Mouse (Mus musculus) heart, embryonic 11.5 days (tissue): ENCODE measurements around the gene Gemin7. TPM values are rescaled to one million over a fixed set of nuclear protein-coding genes. Genes with fewer than 3 reads are reported as not detected.
"Not testable (repeated sequence)": the region's sequence is repeated elsewhere in the genome, so short reads cannot be mapped to it uniquely, and the experiment has no call there.

Experiments used
- ATAC-seq: fragments of 200-750 bp; cut with Nextera tagmentation; replicated peaks from 2 replicates; pipeline ENCODE4 v1.8.0; 2017; ENCODE audit warnings: moderate library complexity; ENCODE audit not compliant: insufficient number of reproducible peaks, low FRiP score, low TSS enrichment
- H3K27ac ChIP-seq: fragments of 300-500 bp; sonication (generic); 2 replicates; pipeline ENCODE4 v1.5.1; 2014; ENCODE audit warnings: mild to moderate bottlenecking, low read depth, low read length
- H3K27me3 ChIP-seq: fragments of 300-500 bp; sonication (generic); 2 replicates; pipeline ENCODE4 v1.6.1; 2014; ENCODE audit warnings: mild to moderate bottlenecking, low read length, mixed read lengths; ENCODE audit not compliant: control insufficient read depth, insufficient read depth
- H3K36me3 ChIP-seq: fragments of 300-500 bp; sonication (generic); 2 replicates; pipeline ENCODE4 v1.6.1; 2014; ENCODE audit warnings: mild to moderate bottlenecking, low read length, moderate library complexity, mixed read lengths; ENCODE audit not compliant: control insufficient read depth, insufficient read depth
- H3K4me1 ChIP-seq: fragments of 300-500 bp; sonication (generic); 2 replicates; pipeline ENCODE4 v1.6.1; 2014; ENCODE audit warnings: low read length; ENCODE audit not compliant: control insufficient read depth, insufficient read depth
- H3K4me2 ChIP-seq: fragments of 300-500 bp; sonication (generic); 2 replicates; pipeline ENCODE4 v1.6.1; 2014; ENCODE audit warnings: mild to moderate bottlenecking, moderate library complexity
- H3K4me3 ChIP-seq: fragments of 300-500 bp; sonication (generic); 2 replicates; pipeline ENCODE4 v1.5.1; 2014; ENCODE audit warnings: low read depth, low read length
- H3K9ac ChIP-seq: fragments of 300-500 bp; sonication (generic); 2 replicates; pipeline ENCODE4 v1.6.1; 2014; ENCODE audit warnings: mild to moderate bottlenecking, low read depth, low read length, moderate library complexity
- H3K9me3 ChIP-seq: fragments of 300-500 bp; sonication (generic); replicated peaks from 2 replicates; pipeline ENCODE4 v1.6.1; 2016; ENCODE audit warnings: low read length; ENCODE audit not compliant: control insufficient read depth
- WGBS: fragments of 180-500 bp; shearing (Covaris S2); extraction: QIAGEN DNeasy Blood & Tissue Kit; methylation state at CpG from one replicate; pipeline ENCODE4 v1.1.7; 2014; ENCODE audit not compliant: insufficient replicate concordance; 5-methylcytosine and 5-hydroxymethylcytosine counted together
- polyA plus RNA-seq: library from polyadenylated mRNA; unstranded; fragments of >200 nt; fragmentation: Nextera tagmentation; extraction: Ambion mirVana; gene quantifications from 2 replicates; pipeline ENCODE4 v1.2.1, GENCODE M21; 2014

The Gemin7 gene
- polyA plus RNA-seq, 1 experiment from 2014 or later: 141 TPM

DNA sequence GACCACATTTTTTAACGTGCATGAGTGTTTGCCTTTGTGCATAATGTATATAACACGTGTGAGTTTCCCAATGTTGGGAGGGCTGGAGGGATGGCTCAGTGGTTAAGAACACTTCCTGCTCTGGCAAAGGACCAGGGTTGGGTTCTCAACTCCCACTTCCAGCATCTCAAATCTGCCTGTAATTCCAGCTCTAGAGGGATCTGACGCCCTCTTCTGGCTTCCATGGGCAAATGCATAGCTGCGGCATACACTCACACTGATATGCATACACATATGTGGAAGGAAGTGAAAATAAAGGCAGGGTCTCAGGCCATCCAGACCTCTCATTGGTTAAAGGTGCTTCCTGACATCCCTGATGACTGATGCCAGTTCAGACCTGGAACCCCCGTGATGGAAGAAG lies 29.9 kb upstream of the Gemin7 start:
- Histone ChIP-seq H3K36me3 (0 out of 2 replicates have a peak, but pooled peaks cover 2% of the 10 kb centered on the region), H3K9ac (no peak overlapping the region), H3K4me2 (no peak overlapping the region), H3K27ac (no peak overlapping the region), H3K27me3 (no peaks in the 10 kb centered on the region), H3K4me1 (peaks cover 10% of the 10 kb centered on the region), H3K9me3 (no peaks in the 10 kb centered on the region), H3K4me3 (no peak overlapping the region)
- ATAC-seq: no peak
- 68% methylated on average over 5 of the region's 5 CpGs for WGBS

DNA sequence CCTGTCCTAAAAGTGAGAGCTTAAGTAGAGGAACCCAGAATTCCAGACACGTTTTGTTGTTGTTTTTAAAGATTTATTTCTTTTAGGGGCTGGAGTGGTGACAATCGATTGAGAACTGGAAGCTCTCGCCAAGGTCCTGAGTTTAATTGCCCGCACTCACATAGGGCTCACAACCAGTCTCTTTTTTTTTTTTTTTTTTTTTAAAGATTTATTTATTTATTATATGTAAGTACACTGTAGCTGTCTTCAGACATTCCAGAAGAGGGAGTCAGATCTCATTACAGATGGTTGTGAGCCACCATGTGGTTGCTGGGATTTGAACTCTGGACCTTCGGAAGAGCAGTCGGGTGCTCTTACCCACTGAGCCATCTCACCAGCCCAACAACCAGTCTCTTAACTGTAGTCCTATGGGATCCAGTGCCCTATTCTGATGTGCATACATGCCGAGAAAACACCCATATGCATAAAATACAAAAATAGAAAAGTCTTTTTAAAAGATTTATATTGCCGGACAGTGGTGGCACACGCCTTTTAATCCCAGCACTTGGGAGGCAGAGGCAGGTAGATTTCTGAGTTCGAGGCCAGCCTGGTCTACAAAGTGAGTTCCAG lies 27.3 kb upstream of the Gemin7 start:
- H3K9ac ChIP-seq: peak overlapping the region; percentile 96
- ATAC-seq, H3K27ac ChIP-seq: not testable (repeated sequence)

DNA sequence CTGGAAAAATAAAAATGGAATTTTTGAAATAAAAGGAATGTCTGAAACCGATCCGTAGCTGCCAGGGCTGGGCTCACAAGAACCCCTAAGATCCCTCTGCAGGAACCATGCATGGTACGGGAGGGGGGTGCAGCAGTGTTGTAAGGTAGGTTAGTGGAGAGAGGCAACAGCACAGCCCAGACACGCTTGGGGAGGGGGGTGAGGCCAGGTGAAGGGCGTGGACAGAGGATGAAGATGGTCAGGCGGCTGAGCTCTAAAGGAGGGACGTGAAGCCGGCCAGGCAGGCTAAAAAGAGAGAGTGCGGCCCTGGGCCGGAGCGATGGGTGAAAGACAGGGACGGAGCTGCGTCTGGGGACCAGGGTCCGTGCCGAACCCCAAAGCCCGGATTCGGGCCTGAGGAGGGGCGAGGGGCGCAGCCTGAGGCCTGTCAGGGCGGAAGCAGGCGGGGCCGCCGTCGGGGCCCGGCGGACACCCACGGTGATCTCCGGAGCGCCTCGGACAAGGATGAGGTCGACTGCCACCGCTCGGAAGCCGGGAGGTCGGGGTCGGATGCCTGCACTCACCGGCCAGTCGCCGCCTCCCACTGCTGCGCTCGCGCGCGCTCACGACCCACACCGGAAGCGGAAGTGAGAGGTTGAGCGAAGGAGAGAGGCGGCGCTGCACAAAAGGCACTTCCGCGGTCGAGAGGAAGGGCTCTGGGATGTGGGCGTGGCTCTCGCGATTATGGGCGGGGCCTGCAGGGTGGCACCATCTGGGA lies 26.6 kb upstream of the Gemin7 start, which contains the start of gene Clasrp:
Gene Clasrp (minus strand): TSS at position 638 of the 757 bp plus-strand sequence.
- Histone ChIP-seq H3K9ac (peak within 1 kb of the TSS; percentile 96), H3K9me3 (no peaks in the 10 kb centered on the region), H3K4me1 (peaks cover 12% of the 10 kb centered on the region), H3K27me3 (no peaks in the 10 kb centered on the region), H3K27ac (peak within 1 kb of the TSS; percentile 78), H3K4me3 (peak within 1 kb of the TSS; percentile 97), H3K36me3 (peaks cover 5% of the 10 kb centered on the region; the same call in 1 of the 2 replicates), H3K4me2 (peak within 1 kb of the TSS; percentile 70)
- peak; percentile 85 for ATAC-seq
- WGBS: 1% methylated on average over 57 of the region's 57 CpGs

More for the DNA sequence above, 27.3 kb upstream of the Gemin7 start:
- Histone ChIP-seq H3K4me1 (peaks cover 12% of the 10 kb centered on the region), H3K4me3 (peak overlapping the region; percentile 97), H3K4me2 (peak overlapping the region; percentile 70)
- H3K27me3 ChIP-seq, H3K9me3 ChIP-seq, H3K36me3 ChIP-seq: not testable (repeated sequence)
- 54% methylated on average over 10 of the region's 10 CpGs for WGBS

DNA sequence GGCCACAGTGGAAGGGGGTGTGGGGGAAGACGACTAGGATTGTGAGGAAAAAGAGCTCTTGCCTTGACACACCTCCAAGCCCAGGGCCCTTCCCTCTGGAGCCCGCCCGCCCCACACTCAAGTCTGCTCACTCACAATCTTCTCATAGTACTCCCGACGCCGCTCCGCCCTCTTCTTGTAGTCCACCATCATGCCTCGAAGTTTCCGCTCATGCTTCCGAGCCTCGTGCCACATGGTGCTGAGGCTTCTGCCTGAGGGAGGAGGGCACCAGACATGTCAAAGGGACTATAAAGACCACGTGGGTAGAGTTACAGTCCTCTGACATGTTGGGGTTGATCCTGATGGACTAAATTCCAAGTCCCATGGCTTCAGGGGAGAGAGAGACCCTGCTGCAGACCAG lies 25.7 kb upstream of the Gemin7 start:
- H3K4me3 ChIP-seq: peak overlapping the region; percentile 97
- ATAC-seq: no peak
- peak overlapping the region; percentile 70 for H3K4me2 ChIP-seq
- peaks cover 5% of the 10 kb centered on the region; the same call in 1 of the 2 replicates for H3K36me3 ChIP-seq
- WGBS: 76% methylated on average over 12 of the region's 12 CpGs
- H3K4me1 ChIP-seq: peaks cover 12% of the 10 kb centered on the region
- peak overlapping the region; percentile 96; the same call in 1 of the 2 replicates for H3K9ac ChIP-seq
- H3K27ac ChIP-seq: no peak overlapping the region
- H3K27me3 ChIP-seq: no peaks in the 10 kb centered on the region
- no peaks in the 10 kb centered on the region for H3K9me3 ChIP-seq

DNA sequence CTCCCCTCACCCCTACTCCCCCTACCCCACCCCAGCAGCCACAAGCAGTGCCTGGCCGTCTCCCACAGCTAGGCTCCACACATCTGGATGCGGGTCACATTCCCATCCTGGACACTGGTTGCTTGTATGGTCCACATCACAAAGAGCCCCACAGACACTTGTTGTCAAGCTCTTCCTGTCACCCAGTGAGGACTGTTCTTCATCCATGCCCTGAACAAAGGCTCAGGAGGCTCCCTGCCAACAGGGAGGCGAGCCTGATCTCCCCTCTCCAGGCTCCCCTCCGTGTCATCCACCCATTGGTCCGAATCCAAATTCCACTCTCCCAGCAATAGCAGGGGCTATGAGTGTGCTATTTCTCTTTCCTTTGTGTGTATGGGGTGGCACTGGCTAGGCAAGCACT lies 23.2 kb upstream of the Gemin7 start:
- Histone ChIP-seq H3K9me3 (no peaks in the 10 kb centered on the region), H3K4me1 (peaks cover 12% of the 10 kb centered on the region), H3K4me2 (no peak overlapping the region), H3K4me3 (no peak overlapping the region), H3K27me3 (no peaks in the 10 kb centered on the region), H3K9ac (no peak overlapping the region), H3K27ac (no peak overlapping the region), H3K36me3 (peaks cover 5% of the 10 kb centered on the region; the same call in 1 of the 2 replicates)
- ATAC-seq: no peak
- 78% methylated on average over 5 of the region's 5 CpGs for WGBS

DNA sequence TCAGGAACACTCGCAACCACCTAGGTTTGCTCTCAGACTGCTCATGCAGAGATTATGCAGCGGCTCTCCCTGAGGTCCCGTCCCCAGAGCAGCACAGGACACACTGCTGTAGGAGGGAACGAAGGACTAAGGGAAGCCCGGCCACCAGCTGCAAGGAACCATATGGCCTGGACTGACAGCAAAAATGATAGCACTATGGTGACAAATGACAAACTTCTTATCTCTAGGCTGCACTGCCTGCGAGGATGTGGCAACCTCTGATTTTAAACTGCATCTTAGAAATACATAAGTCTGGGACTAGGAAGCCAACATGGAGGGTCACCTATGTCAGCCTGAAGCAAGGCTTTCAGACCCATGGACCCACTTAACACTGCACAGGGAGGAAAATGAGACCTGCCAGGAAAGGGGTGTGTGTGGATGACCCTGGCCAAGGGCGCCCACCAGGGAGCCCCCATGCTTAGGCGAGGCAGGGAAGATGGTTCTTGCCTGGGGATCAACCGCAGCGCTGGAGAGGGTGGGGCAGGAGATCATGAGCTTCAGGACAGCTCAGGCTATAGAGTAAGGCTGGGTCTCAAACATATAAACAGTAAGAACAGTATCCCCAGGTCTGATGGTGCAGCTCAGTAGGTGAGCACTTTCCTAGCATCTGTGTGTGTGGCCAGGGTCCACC lies 15.8 kb upstream of the Gemin7 start:
- H3K4me3 ChIP-seq: no peak overlapping the region
- ATAC-seq: no peak
- no peaks in the 10 kb centered on the region for H3K27me3 ChIP-seq
- H3K9ac ChIP-seq: no peak overlapping the region
- peaks cover 45% of the 10 kb centered on the region for H3K36me3 ChIP-seq
- no peaks in the 10 kb centered on the region for H3K4me1 ChIP-seq
- H3K27ac ChIP-seq: no peak overlapping the region
- WGBS: 77% methylated on average over 10 of the region's 10 CpGs
- H3K4me2 ChIP-seq: no peak overlapping the region
- H3K9me3 ChIP-seq: no peaks in the 10 kb centered on the region

DNA sequence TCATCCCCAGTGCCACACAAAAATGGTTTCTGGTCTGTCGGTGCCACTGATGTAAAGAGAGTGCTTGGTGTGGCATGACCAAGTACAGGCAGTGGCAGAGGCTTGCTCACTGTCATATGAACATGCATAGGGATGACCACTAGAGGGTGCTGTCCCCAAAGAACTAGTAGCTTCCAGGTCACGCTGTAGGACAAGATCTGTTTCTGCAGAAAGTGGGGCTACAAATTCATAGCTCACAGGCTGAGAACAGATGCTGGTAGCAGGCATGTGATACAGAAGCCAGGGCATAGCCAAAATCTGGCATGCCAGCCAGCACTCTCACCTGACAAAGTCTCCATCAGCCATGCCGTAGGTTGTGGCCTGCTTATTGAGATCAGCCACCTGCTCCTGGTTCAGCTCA lies 12.5 kb upstream of the Gemin7 start:
- no peaks in the 10 kb centered on the region; the same call in 1 of the 2 replicates for H3K4me1 ChIP-seq
- no peak for ATAC-seq
- no peak overlapping the region for H3K4me3 ChIP-seq
- no peak overlapping the region for H3K4me2 ChIP-seq
- no peak overlapping the region for H3K27ac ChIP-seq
- H3K9ac ChIP-seq: no peak overlapping the region
- no peaks in the 10 kb centered on the region for H3K9me3 ChIP-seq
- no peaks in the 10 kb centered on the region for H3K27me3 ChIP-seq
- H3K36me3 ChIP-seq: peaks cover 68% of the 10 kb centered on the region
- WGBS: 52% methylated on average over 3 of the region's 3 CpGs

DNA sequence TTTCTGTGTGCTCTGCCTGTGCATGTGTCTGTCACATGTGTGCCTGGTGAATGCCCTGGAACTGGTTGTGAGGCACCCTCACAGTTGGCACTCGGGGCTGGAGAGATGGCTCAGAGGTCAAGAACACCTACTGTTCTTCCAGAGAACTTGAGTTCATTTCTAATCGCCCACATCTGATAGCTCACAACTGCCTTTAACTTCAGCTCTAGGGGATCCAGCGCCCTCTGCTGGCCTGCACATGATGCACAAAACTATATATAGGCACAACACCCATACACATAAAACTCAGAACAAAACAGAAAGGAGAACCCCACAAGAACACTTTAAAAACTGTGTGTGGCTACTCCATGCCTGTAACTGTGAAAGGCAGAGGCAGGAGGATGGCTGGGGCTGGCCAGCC lies 11.8 kb upstream of the Gemin7 start:
- Histone ChIP-seq H3K9ac (no peak overlapping the region), H3K4me2 (no peak overlapping the region), H3K27me3 (no peaks in the 10 kb centered on the region), H3K4me3 (no peak overlapping the region), H3K27ac (no peak overlapping the region), H3K36me3 (peaks cover 70% of the 10 kb centered on the region), H3K4me1 (no peaks in the 10 kb centered on the region; the same call in 1 of the 2 replicates), H3K9me3 (no peaks in the 10 kb centered on the region)
- 48% methylated on average over 3 of the region's 3 CpGs for WGBS
- no peak for ATAC-seq
